ENCODE assay signal across 16 mouse cellular contexts in the genomic region with DNA sequence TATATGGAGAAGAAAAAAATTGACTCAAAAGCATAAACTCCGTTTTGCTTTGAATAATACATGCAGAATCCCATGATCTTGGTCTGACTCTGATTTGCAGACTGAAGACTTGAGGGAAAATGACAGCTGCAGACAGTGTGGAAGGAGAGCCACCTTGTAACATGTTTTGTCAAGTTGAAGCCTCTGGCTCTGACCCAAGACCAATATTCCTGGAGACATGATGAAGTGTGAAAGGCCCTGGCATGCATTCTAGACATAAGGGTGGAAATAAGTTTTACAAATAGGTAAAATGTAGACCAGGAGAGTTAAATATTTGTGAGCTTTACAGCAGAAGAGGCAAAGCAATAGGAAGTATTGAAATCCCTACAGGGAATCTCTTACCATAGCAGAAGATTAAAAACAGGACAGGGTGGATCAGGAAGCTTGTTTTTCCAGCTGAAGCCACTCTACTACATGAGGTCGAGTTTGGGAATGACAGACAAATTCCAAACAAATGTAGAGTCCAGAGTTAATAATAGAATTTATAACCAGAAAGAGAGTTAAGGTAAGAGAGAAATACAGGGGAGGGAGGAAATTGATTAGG.
DNase-seq lines count a peak whose midpoint lies in the region.
"Had no signal": no experiment of that assay in that cellular context is flagged by ENCODE, and none has a peak within 500 bp of the region (broad histone marks: within the 10 kb centered on the region; RNA-seq: fewer than 3 reads in every experiment).

No protein-coding gene starts in this region.

- peak; percentile 4 for DNase-seq in embryo, embryonic 10.5 days (ENCODE audit: low spot score)
- no peak for DNase-seq in embryo, embryonic 10 days (ENCODE audit: low spot score)
- DNase-seq in kidney, postnatal 10 days: peak; percentile 2
- DNase-seq in kidney, adult 11 months: no peak
- DNase-seq in retina, postnatal 1 day: peak; percentile 28
- no peak for DNase-seq in retina, embryonic 14.5 days (ENCODE audit: low spot score)
- no peak for DNase-seq in thymus, postnatal 25 days
- DNase-seq: adrenal gland, postnatal 10 days; cerebellum, adult 11-12 months; gastrocnemius, postnatal 25 days; heart, adult 11 months; heart, postnatal 36 days; kidney, postnatal 25 days; left cerebral cortex, postnatal 4 days; thymus, adult 2 months; thymus, postnatal 4 days had no signal

Comparison
In these comparisons a context has a peak if more than half of its experiments do, and no peak if none do; other contexts are left out.
1. DNase-seq: peak in embryo, embryonic 10.5 days (single experiment), kidney, postnatal 10 days (single experiment) and retina, postnatal 1 day (single experiment); none in embryo, embryonic 10 days (single experiment), kidney, adult 11 months (single experiment), retina, embryonic 14.5 days (single experiment) and thymus, postnatal 25 days (single experiment).